Mouse (Mus musculus) left cerebral cortex, postnatal 25 days (tissue): ENCODE data around the gene Gipr. TPM values are rescaled to one million over a fixed set of nuclear protein-coding genes. Genes with fewer than 3 reads are reported as not detected.
"Not testable (repeated sequence)": the region's sequence is repeated elsewhere in the genome, so short reads cannot be mapped to it uniquely, and the experiment has no call there.

Experiments used
- DNase-seq, 2 experiments: peaks; one replicate each; pipeline ENCODE4 v3.0.0; 2022; ENCODE audit warnings: low spot score in 2 of 2, mixed read lengths in 1 of 2
- intact Hi-C: fragments of 180-260 bp; cut with DNase I; formaldehyde crosslinking; loops from one replicate; pipeline ENCODE4 v1.15.1; 2025
- total RNA-seq, 2 experiments: library from RNA; stranded (reverse); gene quantifications; 2 replicates each; pipeline ENCODE4 v1.2.3; 2021

The Gipr gene
- total RNA-seq, 2 experiments from 2014 or later: 1.1 to 1.5 TPM

DNA sequence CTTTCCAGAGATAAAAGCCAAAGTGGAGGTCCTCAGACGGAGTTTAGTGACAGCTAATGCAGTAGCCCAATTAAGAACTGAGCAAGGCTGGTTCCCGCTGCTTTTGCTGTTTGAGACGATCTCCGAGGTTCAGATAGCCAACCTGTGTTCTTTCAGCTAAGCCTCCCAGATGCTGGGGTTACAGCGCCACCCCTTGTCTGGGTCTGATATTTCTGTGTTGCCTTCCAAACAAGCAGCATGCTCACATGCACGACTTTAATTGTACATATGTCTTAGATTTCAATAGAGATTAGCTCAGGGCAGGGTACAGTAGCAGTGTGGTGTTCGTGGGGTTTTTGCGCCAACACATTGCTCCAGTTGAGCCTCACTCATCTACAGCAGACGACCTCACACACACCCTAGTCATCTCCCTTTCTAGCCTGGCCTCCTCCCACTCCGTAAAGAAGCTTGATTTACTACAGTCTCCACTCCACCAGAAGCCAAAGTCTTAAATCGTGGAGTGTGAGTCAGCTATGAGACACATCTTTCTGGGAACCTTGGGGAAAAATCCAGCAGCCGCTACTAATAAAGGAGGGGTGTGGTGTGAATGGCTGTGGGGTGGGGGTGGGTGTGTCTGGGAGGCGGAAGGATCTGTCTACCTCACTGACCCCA lies 10.0 kb downstream of the Gipr start:
- peak in 1 of 2 experiments; percentile 68 for DNase-seq
- intact Hi-C loops: no loop called here

DNA sequence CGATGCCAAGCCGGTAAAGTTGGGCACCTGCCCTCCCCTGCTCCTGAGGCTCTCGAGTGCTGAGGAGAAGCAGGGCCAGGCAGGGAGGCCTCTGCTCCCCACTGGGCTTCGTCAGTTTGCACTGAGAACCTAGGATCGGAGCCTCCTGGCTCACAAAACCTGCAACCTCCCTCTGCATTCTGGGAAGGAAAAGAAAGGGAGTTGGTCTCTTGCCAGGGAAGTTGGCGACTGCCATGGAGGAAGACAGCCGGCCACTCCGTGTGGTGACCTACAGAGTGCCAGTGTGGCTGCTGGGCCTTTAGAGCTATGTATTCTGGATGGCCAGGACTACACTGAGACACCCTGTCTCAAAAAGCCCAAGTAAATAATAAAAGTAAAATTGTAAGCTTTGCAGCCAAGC lies 11.1 kb downstream of the Gipr start:
- intact Hi-C loops: no loop called here
- no peak for DNase-seq

DNA sequence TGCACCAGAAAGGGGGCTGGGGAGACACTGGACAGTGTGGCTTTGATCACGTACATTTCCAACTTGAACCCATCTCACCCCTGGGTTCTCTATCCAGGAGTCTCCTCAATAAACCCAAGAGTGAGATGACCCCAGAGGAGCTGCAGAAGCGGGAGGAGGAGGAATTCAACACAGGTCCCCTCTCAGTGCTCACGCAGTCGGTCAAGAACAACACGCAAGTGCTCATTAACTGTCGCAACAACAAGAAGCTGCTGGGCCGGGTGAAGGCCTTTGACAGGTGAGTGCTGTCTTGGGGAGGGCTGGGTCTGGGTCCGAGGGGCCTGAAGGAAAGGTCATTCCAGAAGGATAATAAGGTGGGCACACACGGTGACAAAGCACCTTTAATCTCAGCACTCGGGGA lies 14.8 kb downstream of the Gipr start:
- intact Hi-C loops, DNase-seq: not testable (repeated sequence)

DNA sequence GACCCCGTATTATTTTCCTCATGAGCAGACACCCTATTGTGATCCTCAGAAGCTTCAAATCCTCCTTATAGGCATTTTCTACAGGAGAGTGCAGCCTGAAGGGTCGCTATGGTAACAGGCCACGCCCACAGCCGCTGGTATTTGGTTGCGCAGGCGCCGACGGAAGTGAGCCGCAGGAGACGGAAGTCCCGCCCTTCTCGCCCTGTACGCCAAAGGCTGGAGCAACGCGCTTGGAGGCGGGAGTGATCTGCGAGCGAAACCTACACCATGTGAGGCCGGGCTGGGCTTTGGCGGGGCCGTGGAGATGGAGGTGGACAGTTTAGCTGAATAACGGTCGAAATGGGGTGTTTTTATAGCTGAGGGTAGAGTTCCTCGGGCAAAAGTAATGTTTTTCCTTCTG lies 16.3 kb downstream of the Gipr start, which contains the start of gene Snrpd2:
Gene Snrpd2, plus strand, starts transcription at position 97 of the 400 bp plus-strand sequence.
- intact Hi-C loops: no loop called here
- DNase-seq: peak; percentile 96 to 97

DNA sequence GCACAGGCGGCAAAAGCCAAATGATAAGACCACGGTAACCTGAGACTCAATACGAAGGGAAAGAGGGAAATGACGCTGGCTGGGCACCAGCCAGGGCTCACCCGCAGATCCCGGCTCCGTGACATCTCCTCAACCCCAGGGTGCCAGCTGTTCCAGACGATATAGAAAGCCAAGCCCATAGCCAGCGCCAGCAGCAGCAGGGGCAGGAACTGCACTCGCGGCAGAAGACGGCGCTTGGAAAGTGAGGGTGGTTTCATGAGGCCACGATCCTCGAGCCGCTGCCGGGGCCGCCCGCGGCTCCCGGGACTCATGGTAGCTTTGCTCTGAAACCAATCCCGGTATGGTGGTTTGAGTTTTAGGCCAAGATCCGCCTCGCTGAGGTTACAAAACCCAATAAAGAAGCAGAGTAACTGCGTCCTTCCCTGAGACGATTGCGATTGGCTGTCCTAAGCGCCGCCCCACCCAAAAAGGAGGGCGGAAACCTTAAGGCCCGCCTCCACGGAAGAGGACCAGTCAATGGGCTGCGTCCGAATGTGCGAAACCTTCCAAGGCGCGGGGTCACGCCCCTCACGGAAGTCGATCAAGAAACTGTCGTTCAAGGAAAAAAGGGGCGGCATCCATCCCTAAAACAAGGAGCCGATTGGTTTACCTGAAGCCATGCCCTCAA lies 16.9 kb downstream of the Gipr start, which contains the start of gene Qpctl:
Gene Qpctl, minus strand, starts transcription at position 417 of the 667 bp plus-strand sequence.
- intact Hi-C loops: no loop called here
- DNase-seq: peak; percentile 98 to 100

DNA sequence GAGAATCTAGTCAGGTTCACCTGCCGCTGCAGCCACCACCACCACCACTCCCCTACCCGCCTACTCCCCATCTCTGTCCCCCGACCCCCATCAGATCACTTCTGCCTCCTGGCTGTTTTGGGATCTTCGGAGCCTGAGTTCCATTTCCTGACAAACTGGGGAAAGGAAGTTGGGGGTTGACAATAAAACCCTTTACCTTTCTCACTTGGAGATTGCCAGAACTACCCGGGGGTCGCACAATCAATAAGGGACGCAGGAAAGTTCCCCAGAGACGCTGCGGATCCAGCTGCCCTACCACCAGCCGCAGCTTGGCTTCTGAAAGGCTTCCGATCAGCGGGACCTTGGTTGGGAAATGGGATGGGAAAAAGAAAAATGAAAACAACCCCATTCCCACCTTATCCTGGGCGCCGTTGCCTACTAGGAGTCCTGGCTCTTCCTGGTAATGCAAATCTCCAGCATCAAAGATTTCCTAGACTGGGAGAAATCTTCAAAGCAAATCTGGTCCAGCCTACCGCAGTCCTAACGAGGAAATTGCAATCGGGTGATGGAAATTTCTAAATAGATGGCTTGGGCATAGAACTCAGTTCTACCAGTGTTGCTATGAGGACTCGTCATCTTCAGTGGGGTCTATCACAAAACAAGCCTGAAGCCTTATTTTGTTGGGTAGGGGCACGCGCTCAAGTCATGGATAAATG lies 17.6 kb downstream of the Gipr start:
- intact Hi-C loops: no loop called here
- DNase-seq: no peak

DNA sequence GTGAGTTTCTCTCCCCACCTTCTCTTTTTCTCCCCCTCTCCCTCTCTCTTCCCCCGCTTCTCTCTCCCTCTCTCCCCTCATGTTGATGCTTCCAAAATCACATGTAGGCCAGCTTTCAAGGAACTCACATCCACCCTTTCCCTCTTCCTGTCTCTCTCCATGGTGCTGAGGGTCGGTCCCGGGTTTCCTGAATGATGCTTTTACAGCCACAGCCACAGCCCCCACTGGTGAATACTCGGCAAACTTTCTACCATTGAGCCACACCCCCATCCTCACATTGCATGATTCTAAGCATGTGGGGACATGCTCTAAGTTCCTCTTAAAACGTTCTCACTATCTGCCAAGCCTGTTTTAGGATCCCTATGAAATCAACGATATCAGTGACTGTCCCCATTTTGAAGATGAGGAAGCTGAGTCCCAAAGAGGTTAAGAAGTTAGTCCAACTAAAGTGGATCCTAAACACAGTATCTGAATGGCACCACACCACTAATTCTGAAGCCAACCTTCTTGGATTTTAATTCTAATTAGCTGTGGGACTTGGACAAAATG lies 18.4 kb downstream of the Gipr start:
- no peak for DNase-seq
- intact Hi-C loops: no loop called here

DNA sequence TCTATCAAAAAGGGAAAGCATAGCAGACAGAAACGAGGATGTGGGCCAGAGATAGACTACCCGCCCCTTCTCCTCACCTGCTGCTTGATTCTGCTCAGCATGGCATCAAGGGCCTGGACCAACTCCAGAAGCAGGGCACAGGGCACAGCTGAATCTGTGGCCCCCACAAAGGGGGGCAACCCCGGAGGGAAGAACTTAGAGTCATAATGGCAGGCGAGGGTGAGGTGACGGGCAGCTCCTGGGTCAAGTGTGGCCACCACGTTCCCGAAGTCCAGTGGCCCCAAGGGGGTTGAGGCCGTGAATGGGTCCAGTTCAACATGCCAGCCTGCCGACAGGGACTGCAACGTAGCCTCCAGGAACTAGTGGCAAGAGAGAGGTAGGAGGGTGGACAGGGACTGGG lies 19.1 kb downstream of the Gipr start:
- no peak for DNase-seq
- intact Hi-C loops: no loop called here

DNA sequence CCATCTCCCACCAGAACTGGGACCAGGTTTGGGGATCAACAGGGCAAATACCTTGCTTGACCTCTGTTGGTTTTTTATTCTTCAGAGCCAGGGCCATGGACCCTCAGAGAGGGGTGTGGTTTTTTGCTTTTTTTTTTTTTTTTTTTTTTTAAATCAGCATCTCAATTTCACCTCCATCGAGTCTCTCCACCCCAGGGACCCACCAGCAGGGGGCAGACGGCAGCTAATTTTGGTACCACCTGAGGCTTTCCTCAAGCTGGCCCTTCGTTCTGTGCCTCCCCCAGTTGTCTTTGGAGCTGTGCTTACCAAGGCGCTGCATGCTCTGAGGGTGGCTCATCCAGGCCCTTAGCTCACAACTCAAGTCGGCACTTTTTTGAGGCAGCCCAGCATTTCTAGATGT lies 28.5 kb downstream of the Gipr start:
- intact Hi-C loops: no loop called here

DNA sequence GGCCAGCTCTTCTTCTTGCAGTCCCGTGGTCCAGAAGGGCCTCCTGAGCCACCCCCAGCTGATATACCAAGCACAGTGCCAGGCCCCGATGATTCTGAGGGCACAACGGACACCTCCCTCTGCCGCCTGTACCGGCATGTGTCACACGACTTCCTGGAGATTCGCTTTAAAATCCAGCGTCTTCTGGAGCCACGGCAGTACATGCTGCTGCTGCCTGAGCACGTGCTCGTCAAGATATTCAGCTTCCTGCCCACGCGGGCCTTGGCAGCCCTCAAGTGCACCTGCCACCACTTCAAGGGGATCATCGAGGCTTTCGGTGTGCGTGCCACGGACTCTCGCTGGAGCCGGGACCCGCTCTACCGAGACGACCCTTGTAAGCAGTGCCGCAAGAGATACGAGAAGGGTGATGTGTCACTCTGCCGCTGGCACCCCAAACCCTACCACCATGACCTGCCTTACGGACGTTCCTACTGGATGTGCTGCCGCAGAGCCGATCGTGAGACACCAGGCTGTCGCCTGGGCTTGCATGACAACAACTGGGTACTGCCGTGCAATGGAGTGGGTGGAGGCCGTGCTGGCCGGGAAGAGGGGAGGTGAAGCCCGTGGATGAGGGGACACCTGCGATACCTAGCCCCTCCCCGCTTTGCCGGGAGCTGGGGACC lies 29.1 kb downstream of the Gipr start:
- DNase-seq: peak; percentile 62 to 80
- intact Hi-C loops: no loop called here

More for the DNA sequence above, 28.5 kb downstream of the Gipr start:
- peak; percentile 29 to 63 for DNase-seq

DNA sequence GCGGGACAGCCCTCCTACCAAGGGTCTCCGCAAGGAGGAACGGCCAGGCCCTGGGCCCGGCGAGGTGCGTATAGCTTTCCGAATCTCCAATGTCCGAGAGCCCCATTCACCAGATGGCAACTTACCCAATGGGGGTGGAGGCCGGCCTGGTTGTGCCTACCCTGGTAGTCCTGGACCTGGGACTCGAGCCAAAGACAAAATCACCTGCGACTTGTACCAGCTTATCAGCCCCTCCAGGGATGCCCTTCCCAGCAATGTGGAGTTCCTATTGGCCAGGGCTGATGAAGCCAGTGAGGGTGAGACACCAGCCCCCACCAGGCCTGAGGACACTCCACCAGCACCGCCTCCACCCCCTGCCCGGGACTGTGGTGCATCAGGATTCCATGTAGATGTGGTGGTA lies 29.8 kb downstream of the Gipr start:
- intact Hi-C loops: no loop called here
- DNase-seq: no peak

DNA sequence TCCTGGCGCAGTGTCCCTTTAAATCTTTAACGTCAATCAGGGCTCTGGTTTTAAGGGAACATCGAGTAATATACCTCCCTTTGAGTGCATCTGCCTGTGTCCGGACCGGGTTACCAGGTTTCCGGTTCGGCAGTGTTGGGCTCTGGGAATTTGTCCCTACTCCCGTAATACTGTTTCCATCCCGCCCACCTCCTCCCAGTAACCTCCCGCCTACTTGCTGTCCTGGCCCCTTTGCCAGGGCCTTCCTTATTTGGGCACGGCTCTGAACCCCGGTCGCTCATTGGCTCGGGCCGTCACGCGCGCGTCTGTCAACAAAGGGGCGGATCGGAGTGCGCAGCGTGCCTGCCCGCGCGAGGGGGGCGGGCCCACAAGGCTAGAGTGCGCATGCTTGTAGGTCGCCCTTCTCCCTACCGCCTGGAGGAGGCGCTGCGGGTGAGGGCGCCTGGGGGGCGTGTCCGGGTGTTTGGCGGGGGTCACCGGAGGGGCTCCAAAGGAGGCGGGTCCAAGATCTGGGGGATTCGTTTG lies 34.5 kb downstream of the Gipr start:
- intact Hi-C loops: no loop called here
- peak; percentile 97 to 99 for DNase-seq

DNA sequence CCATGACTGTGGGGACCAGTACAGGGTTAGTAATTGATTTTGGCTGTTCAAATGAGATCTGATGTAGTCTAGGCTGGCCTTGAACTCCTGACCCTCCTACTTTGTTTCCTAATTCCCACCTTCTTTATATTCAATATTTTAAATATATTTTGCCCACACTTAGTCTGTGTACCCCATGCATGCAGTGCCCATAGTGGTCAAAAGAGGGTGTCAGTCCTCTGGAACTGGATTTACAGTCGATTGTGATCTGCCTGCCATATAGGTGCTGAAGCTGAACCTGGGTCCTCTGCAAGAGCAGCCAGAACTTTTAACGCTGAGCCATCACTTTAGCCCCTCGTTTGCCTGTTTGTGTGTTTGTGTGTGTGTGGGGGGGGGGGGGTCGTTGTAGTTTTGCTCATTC lies 35.3 kb downstream of the Gipr start:
- intact Hi-C loops: no loop called here
- DNase-seq: no peak

DNA sequence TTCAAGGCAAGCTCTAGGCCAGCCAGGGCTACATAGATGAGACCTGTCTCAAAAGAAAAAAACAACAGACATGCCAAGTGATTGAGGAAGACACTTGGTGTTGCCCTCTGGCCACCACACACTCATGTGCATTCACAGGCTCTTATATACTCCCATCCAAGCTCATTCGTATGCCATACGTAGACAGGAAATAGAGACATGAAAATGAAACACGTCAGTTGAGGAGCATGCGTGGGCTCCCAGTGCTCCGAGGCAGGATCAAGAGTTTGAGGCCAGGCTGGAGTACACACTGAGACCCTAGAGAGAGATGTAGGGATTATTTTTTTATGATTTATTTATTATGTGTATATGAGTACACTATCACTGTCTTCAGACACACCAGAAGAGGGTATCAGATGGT lies 36.5 kb downstream of the Gipr start:
- intact Hi-C loops: no loop called here
- DNase-seq: no peak

DNA sequence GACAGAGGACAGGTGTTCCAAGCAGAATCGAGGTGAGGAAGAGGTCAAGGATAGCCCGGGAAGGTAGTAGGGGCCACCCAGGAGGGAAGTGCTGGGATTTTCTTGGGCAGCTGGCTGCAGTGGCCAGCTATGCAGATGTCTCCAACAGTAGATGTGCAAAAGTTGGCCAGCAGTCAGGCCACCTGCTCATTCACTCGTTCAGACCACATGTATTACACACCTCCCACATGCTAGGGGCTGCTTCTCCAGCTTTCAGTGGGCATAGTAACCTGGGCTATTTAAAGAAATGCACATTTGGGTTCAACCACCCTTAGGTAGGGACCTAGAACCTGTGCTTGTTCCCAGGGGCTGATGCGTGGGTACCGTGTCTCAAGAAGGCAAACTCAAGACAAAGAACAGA lies 38.2 kb downstream of the Gipr start:
- no peak for DNase-seq
- intact Hi-C loops: no loop called here

DNA sequence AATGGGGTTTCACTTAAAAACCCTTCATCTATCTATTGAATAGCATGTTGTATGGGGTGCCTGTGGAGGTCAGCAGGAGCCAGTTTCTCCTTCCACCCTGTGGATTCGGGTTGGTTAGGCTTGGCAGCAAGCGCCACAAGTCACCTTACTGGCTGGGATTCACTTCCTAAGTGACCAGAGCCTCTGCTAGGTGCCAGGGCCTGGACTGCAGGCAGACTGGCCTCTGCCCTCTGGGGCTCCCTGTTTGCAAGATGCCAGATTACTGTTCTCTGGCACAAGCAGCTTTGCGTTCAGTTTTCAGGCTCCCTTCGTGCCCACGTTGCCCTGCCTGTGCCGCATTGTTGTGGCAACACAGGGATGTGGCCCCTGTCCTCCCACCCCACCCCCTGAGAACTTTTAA lies 41.2 kb downstream of the Gipr start:
- no peak for DNase-seq
- intact Hi-C loops: no loop called here

DNA sequence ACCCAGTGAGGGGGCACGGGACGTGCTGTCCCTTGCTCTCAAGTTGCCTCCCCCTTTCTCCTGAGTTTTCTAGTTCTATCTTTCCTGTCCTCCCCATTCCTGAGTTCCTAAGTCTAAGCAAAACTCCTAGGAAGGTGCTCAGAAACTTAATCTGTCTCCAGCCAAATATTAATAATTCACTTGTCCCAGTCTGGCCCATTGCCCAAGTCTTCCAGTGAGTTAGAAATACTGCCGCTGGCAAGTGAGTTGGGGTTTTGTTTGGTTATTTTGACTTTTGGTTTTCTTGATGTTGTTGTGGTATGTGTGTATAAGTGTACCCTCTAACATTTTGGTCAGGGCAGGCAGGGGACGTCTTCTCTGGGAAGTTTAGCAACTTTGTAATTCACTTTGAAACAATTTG lies 44.2 kb downstream of the Gipr start:
- intact Hi-C loops: no loop called here
- no peak for DNase-seq

DNA sequence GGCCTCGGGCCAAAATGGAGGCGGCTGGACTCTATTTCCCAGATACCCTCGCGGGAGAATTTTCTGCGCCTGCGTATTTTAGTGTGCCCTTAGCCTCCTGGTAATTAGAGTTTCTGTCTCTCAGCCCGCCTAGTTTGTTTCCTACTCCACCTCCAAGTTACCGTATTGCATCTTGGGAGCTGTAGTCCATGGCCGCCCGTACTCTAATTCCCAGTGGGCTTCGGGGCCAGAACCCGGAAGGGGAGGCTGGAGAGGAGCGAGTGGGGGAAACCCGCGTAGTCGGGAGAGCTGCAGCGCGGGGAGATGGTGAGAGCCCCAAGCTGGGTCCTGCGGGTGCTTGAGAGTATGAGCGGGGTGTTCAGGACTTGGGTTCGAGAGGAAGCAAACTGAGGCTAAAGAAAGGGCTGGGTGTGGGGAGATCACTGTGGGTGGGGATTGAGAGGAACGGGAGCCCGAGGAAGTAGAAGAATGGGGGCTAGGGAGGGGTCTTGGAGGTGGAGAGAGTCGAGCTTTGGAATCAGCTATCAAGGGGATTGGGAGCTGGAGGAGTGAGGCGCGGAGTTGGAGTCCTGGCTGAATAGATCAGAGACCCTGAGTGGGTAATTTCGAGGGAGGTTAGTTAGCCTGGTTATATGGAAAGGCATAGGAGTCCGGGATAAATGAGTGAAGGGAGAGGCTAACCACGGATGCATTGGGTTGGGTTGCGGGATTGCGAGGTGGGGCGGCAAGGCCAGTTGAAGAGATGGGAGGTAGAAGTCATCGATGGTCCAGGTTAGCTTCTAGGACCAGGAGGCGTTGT lies 46.1 kb downstream of the Gipr start, which contains the start of gene Fbxo46:
Gene Fbxo46, plus strand, starts transcription at position 229 of the 799 bp plus-strand sequence.
- intact Hi-C loops: loop anchor here (2.0 kb wide), 1 partner anchor 25 kb away; the partner anchor contains the start of gene Six5
- peak; percentile 89 to 99 for DNase-seq

DNA sequence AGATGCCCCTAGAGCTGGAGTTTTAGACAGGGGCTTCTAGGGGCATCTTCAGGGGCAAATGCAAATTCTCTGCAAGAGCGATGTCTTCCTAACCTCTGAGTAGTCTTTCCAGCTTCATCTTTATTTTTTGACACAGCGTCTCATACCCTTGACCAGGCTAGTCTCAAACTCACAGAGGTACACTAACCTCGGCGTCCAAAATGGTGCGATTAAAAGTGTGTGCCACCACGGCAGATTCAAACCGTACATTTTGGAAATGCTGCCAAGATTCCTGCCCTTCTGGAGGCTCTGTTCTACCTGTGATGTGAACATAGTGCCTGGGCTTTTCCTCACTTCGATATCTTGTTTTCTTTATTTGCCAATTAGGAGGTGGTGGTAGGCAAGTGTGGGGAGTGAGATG lies 46.8 kb downstream of the Gipr start:
- intact Hi-C loops: loop anchor here (2.0 kb wide), 1 partner anchor 24 kb away; the partner anchor contains the start of gene Six5
- DNase-seq: no peak
